Mouse (Mus musculus): ENCODE measurements at regions not wholly inside any gene's neighbourhood (a gene's known extent, or its start where the extent isn't known, plus 50 kb on each side); places are given as distances from the start of the nearest gene placed in this dataset.

DNA sequence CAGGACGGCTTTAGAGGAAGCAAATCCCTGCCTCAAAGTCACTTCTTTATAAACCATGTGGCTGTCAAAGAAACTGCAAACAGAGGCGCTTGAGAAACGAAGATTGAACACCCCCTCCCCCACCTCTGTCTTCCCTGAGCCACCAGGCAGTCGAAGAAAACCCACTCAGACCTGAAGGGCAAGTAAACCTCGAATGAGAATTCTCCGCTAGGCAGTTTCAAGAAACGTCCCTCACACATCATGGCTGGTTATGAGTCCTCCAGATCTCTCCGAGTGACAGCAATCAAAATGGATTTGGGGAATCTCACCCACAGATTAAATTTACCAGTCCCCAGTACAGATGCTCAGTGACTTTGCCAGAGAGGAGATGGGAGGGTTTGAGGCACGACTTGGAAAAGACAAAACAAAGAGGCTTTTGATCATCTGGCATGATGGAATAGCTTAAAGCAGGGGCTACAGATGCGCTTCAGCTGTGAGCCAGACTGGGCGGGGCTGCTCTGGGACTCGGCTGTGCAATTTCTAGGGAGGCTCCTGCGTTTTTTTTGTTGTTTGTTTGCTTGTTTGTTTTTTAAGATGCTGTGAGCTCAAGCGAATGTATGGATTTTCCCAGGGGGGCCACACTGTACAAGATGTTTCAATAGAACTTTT, 325.1 kb upstream of the Smim15 start:
- no peak for TF ChIP-seq GATA1 (IDR thresholded peaks at IDR 0.05; ENCODE audit: low read length)
- TF ChIP-seq TAL1 (IDR thresholded peaks at IDR 0.05; ENCODE audit: low read length), result no peak
